Mouse (Mus musculus) lung, adult 2 months (tissue): ENCODE results near the gene Ksr2.

ENCODE experiments used
- CTCF ChIP-seq: fragments of 200-500 bp; IDR thresholded peaks from 2 replicates; pipeline ENCODE4 v1.5.1; 2011; ENCODE audit warnings: mild to moderate bottlenecking, low read length, control low read depth; ENCODE audit not compliant: insufficient read depth
- POLR2A ChIP-seq: fragments of 200-500 bp; IDR thresholded peaks from 2 replicates; pipeline ENCODE4 v1.6.1; 2011; ENCODE audit warnings: low read depth, mild to moderate bottlenecking, control low read depth, low read length, borderline replicate concordance; ENCODE audit errors: extremely low read depth

DNA sequence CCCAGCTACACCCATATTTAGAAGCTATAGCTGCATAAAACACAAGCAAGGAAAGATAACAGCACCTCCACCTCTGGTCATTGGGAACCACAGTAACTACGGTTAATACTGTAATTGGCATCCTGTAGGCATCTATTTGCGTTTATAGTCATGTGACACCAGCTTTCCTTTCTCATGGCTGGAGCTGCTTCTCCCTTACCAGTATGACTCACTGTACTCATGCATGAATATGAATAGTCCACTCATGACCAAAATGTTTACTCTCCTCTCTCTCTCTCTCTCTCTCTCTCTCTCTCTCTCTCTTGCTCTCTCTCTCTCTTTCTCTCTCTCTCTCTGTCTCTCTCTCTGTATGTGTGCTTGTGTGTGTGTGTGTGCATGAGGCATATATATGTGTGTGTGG lies 147.3 kb downstream of the Ksr2 start:
- TF ChIP-seq POLR2A = no peak
- TF ChIP-seq CTCF = no peak
